Mouse (Mus musculus) retina, adult 2 months (tissue): ENCODE results near the gene Nrd1.

Experiments
- DNase-seq: peaks from one replicate; pipeline ENCODE4 v3.0.0-alpha.2; 2012; ENCODE audit warnings: low read depth, low spot score

The Nrd1 gene

DNA sequence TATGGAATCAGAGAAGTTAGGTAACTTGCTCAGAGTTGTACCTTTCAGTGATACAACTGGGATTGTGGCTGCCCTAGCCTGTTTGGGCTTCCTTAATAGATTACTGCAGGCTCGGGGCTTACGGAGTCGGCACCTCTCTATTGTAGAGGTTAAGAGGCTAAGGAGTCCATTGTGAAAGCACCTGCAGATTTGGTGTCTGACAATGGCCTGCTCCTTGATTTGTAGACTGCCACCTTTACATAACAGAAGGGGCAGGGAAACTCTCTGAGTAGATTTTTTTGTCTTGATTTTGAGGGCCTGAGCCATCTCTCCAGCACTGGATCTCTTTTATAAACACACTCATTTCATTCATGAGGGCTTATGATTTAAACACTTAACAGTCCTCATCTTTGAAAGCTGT, 26.1 kb downstream of the Nrd1 start:
- no peak for DNase-seq

DNA sequence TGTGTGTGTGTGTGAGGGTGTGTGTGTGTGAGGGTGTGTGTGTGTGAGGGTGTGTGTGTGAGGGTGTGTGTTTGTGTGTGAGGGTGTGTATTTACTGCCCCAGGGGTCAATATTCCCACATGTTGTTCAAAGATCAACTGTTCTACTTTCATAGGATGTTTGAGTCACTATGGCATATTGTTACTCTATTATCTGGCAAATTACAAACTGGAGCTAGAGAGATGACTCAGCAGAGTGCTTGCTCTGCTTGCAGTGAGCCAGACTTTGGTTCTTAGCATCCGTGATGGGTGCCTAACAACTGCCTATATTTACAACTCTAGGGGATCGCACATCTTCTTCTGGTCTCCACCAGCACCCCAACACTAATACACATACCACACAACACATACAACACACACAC, 29.4 kb downstream of the Nrd1 start:
- no peak for DNase-seq

- DNase-seq = no peak
Measured at GRCm38 (mm10) chr4:109030266-109030665, 29.8 kb downstream of the Nrd1 start.

DNA sequence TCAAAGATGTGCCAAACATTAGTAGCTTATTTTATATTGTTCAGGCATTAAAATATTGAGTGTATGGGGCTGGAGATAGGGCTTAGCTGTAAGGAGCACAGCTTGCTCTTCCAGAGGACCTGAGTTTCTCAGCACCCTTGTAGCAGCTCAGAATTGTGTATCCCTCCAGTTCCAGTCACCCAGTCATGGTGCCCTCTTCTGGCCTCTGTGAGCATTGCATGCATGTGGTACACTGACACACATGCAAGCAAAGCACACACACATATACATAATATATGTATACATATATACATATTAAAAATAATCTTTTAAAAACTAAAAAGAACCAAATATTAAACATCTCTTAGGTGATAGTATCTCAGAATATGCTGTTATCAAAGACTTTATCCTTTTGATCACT, 35.9 kb downstream of the Nrd1 start:
- DNase-seq = peak; percentile 18

DNA sequence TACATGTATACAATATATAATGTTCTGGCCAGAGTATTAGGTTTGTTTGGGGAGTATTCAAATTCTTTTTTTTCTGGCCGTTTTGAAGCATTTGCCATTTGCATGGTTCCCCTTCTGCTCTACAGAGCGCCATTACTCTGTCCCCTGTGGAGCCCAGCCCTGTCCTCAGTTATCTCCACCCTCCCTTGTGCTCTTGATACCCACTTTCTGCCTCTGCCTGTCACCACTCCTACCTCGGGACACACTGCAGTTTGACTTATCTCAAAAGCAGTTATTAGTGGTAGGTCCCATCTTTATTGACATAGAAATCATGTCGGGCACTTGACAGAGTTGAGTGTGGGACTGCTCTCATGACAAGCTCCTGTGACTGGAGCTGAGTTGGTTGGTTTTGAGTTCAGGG, 42.3 kb downstream of the Nrd1 start:
- no peak for DNase-seq

GRCm38 (mm10) chr4:109043294-109043693, 42.8 kb downstream of the Nrd1 start:
- no peak for DNase-seq

GRCm38 (mm10) chr4:109043756-109044155, 43.3 kb downstream of the Nrd1 start:
- DNase-seq = no peak

- DNase-seq = no peak
Measured at GRCm38 (mm10) chr4:109048258-109048657, 47.8 kb downstream of the Nrd1 start.

DNA sequence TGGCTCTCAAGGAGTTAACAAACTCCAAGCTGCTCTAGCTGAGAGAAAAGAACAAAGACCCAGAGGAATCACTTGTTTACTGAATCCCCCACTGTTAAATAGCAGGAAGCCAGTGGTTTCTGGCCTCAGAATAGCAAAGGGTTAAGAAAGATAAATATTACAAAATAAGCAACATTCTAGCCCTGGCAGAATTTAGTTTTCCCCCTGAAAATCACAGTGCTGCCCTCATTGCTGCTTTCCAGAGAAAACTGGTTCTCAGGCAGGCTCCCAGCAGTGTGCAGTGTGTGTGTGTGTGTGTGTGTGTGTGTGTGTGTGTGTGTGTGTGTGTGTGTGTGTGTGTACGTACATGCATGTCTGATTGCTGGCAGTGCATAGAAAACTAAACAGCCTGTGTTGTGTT, 51.8 kb downstream of the Nrd1 start:
- DNase-seq = no peak

GRCm38 (mm10) chr4:109054003-109054402, 53.5 kb downstream of the Nrd1 start:
- no peak for DNase-seq

DNA sequence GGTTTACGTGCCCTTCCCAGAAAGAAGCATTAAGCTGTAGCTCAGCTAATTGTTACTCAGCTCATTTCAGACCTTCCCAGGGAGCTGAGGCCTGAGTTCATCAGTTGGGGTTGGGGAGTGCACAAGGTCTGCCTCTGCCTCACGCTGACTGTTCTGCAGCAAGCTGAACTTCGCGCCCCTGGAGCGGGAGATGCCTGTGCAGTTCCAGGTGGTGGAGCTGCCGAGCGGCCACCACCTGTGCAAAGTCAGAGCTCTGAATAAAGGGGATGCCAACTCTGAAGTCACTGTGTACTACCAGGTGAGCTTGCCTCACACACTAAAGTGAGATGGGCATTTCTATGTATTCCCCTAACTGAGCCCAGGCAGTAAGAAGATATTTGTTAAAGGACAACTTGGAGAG, 55.9 kb downstream of the Nrd1 start:
- DNase-seq = no peak

DNA sequence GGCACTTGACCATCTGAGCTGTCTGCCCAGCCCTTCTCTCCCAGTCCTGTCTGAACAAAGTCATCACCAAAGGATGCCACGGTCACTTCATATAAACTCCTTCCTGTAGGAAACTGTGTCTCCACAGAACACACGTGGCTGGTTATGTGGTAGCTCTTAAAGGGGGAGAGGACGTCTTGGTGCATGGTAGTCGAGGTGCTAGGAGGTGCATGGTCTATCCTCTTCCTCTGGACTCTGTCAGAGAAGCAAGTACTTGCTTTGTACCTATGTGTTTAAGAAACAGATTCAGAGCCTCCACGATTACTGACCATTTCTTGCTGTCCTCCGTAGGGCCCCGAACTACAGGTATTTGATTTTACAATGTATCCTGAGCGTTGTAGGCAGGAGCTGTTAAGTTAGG, 57.2 kb downstream of the Nrd1 start:
- DNase-seq = no peak

GRCm38 (mm10) chr4:109059255-109059821, 58.9 kb downstream of the Nrd1 start:
- no peak for DNase-seq

DNA sequence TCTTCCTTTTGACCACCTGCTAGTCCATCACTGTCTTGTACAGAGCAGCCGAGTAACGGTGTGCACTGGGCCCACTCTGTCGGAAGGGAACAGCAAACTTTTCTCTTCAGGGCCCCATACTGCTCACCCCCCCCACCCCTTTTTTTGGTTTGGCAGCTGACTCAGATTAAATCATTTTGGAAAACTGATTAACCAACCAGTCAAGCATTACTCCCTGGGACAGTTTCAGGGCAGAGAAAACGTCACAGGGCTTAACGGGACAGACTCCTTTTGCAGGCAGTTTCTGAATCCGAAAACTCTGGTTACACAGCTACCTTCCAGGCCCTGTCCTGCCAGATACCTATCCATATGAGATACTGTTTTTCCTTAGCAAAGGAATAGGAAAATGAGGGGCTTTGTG, 64.5 kb downstream of the Nrd1 start:
- no peak for DNase-seq

- DNase-seq = no peak
Measured at GRCm38 (mm10) chr4:109065714-109066113, 65.3 kb downstream of the Nrd1 start.

DNA sequence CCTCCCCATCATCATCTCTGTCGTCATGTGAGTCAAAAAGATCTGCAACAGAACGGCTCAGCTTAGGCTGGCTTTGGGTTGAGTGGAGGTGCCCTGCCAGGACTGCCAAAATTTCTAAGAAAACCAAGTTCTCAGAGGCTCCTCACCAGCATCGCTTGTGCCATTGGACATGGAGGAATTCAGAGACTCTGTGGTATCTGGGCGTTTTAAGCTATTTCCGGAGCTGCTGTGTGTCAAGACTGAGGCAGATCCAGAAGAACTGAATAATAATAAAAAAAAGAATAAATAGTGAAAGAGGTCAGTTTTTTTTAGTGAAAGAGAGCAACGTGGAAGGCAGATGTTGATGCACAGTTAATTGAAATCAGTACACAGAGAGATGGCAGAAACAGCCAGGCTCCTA, 72.4 kb downstream of the Nrd1 start:
- DNase-seq = no peak

GRCm38 (mm10) chr4:109073296-109073695, 72.8 kb downstream of the Nrd1 start:
- no peak for DNase-seq

- no peak for DNase-seq
Measured at GRCm38 (mm10) chr4:109078941-109079340, 78.5 kb downstream of the Nrd1 start.

DNA sequence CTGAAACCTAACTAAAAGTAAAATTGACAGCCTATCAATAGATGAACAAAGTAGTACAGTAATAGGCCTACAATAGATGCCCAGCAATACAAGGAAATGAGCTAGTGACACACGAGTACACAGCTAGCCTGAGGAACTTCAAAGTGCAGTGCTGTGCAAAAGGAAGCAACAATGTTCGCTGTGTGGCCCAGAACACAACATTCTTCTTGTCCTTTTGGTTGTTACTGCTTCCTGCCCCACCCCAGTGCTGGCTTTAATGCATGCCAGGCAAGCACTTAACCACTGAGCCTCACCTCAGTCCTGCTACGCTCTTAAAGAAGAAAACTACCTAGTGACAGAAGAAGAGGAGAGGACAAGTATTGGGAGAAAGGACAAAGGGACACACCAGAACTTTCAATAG, 79.2 kb downstream of the Nrd1 start:
- DNase-seq = no peak

- DNase-seq = no peak
Measured at GRCm38 (mm10) chr4:109080118-109080517, 79.7 kb downstream of the Nrd1 start.

- no peak for DNase-seq
Measured at GRCm38 (mm10) chr4:109089171-109089570, 88.7 kb downstream of the Nrd1 start.

DNA sequence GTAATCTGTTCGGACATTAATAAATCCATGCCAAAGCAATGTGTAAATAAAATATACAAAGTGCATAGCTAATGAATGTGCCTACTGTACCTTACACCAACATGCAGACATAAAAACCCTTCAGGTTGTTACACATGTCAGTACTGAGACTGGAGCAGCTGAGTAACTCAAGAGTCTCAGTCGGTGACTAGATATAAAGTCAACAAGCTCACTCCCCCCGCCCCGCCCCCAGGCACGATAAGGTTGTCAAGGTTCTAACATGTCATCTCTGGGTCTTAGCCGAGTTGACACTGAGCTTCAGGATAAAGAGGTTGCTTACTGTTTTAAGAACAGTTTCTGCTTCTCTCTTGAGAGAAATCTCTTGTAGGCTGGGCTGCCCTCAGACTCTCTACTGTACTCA, 89.5 kb downstream of the Nrd1 start:
- DNase-seq = no peak

DNA sequence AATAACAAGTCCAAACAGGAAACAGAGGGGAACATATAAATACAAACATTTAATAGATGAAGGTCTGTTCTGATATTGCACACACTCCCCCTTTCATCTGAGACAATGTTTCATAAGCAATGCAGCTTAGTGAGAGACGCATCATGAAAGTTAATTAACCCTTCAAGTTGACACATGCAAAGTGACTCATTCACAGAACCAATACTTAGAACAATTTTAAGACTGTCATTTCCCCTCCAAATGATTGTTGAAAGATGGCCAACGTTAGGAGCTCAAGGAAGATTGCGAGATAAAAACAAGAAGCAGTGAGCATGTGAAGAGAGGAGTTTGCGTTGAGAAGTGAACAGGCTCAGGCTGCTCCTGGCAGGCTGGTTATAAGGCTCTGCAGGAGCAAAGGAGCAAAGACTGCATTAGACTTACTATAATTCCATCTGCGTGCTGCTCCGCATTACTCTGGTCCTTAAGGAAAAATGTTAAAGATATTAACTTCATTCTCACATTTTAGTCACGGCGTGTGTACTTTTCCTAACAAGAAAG, 90.9 kb downstream of the Nrd1 start:
- no peak for DNase-seq

GRCm38 (mm10) chr4:109092344-109092743, 91.9 kb downstream of the Nrd1 start:
- no peak for DNase-seq
